Mouse (Mus musculus) right cerebral cortex, adult 2 months (tissue): ENCODE measurements around the gene Csf1.
"Not testable (repeated sequence)": the region's sequence is repeated elsewhere in the genome, so short reads cannot be mapped to it uniquely, and the experiment has no call there.

ENCODE experiments used
- DNase-seq, 2 experiments: peaks; one replicate each; pipeline ENCODE4 v3.0.0; 2021 to 2022; ENCODE audit warnings: low spot score in 2 of 2

The Csf1 gene

GRCm38 (mm10) chr3:107748260-107748955 is 11.9 kb downstream of the Csf1 start:
- no peak for DNase-seq

DNA sequence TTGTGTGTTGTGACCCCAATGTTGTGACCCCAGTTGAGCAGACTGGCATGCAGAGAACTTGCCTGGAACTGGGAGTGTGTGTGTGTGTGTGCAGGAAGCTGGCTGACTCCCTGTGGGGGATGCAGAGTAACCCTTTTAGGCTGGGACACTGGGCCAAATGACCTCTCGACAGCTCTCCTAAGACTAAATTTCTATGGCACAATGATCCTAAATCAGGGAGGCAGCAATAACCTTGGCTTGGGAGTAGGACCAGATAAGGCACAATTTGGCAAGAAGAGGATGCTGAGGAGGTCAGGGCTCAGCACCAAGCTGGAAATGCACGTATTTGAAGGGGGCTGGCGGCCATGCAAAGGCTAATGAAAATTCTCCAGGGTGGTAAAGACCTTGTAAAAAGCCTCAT is 14.2 kb downstream of the Csf1 start:
- no peak for DNase-seq

GRCm38 (mm10) chr3:107743650-107744049 is 16.6 kb downstream of the Csf1 start:
- DNase-seq = no peak

GRCm38 (mm10) chr3:107743107-107743506 is 17.2 kb downstream of the Csf1 start:
- DNase-seq = no peak

DNA sequence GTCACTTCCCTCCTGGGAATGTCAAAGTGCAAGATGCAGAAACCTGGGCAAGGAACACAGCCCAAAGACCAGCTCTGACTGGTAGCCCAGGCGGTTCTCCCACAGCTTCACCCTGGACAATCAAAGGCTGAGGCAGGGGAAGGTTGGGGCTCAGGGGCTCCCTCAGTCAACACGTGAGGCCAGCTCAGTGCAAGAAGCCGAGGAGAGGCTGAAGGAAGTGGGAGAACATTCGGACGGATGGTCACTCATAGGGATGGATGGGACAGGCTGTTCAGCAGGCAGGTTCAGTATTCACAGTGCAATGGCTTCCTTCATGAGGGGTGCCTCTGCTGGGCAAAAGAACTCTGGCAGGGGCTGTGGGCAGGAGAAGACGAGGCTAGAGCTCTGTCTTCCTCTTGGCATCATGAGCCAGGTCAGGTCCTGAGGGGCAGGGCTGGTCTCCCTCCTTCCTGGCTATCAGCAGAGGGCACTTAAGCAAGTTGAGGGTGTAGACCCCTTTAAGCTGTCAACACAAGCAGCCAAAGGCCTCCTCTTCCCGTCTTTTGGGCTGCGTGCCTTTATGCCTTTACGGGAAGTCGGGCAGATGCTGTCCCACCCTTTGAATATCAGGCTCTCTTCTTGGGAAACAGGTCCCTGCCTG is 18.1 kb downstream of the Csf1 start:
- no peak for DNase-seq

DNA sequence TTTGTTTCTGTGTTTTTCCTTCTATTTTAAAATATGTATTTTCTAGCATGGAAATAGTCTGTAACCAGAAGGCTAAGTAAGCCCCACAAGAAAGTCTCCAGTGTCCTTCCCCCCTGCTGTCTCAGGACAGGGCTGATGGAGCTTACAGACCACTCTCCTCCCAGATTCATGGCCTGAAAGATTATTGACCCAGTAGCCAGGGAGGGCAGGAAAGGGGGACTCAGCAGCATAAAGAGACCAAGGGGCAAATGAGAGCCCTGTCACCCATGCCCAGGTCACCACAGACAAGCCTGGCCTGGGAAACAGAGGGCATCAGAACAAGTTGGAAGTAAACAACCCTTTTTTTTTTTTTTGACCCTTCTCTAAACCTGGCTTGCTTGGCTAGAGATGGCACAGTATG is 18.9 kb downstream of the Csf1 start:
- no peak for DNase-seq

DNA sequence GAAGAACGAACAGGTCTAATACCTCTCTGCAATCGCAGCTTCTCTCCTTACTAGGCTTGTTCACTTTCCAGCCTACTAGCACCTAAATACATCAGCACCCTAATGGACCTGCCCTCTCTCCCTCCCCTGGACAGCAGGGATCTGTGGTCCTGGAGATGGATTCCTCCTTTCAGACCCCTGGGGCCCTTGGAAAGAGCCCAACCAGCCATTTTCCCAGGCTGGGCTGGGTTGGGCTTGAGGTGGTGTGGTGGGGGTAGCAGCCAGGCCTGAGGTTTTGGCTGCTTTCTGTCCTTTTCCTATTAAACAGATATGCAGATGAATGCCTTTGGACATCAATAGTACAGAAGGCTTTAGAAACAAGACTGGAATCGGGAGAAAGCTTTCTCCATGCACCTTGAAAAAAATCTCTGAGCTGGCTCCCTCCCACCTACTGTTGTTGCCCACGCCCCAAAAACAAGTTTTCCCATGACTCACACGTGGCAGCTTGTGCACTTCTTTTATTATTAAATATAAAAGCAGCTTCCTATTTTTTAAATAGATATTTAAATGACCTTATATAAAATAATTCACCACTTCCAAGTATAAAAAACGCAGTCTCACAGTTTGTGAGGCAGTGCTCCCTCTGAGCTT is 19.6 kb downstream of the Csf1 start:
- peak; percentile 63 to 64 for DNase-seq

DNA sequence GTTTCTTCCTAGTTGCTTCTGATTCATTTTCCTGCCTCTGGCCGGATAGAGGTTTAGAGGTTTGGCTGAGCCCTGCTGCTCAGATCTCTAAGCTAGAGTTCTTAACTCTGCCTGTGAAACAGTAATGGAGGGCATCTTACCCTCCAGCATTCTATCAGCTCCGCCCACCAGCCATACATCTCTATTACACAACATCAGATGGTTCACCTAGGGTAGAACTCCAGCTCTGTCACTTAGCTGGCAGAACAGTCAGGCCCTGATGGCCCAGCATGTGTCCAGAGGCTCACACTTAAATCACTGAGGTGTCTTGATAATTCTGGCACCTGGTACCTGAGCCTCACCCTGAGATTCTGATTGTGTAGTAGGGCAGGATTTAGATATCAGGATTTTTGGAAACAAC is 20.3 kb downstream of the Csf1 start:
- DNase-seq = no peak

DNA sequence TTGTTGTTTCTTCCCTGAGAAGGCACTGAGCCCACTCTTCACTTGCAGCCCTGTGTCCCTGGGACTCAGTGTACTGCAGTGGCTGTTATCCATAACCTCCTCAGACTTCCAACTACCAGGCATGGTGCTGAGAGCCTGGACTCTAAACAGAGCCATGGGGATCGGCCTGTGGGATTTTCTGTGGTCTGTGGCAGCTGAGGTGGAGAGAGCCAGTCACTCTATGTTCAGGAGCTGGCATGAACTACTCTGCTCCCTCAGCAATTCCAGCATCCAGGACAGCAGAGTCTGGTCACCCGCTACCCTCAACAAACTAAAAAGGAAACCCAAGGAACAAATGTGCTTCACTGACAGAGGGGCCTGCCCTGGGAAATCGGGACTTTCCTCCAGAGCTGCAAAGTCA is 20.8 kb downstream of the Csf1 start:
- no peak for DNase-seq

DNA sequence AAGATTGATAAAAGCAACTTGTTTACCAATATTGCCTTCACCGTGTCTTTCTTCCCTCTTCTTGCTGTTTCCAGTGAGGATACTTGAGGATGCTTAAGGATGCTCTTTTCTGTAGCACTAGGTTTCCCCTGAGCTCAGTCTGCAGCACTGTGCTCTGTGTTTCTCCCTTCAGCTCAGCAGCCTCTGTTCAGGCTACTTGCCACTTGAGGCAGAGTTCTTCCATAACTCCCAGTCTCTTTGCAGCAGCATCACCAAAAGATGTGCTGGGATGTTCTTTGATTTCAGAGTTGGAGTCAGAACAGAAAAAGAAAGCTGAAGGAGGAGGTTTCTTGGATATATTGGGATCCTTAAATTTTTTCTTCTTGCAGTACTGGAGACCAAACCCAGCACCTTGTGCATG is 21.6 kb downstream of the Csf1 start:
- peak in 1 of 2 experiments; percentile 22 for DNase-seq

DNA sequence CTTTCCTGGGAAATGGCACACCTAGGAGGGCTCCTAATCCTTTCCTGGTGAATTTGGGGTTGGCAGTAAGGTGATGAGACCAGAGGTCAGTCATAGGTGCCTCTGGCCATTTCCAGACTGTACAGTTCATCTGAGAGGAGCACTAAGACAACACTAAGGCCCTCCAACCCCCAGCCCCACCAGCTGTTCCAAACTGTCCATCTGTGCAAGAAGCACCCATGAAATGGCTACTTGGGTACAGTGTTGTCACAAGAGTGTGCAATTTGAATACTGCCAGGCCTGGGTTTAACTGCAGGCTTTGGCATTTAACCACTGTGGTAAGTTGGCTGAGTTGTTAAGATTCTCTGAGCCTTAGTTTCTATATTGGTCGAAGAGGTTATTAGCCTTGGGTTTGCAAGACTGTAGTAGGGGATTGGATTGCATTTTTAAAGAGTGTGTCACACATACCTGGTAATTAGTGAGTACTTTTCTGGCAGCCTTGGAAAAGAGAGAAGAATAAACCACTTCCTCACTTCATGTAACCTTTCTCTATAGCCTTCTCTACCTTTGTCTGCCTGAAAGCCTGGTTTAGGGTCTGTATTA is 22.6 kb downstream of the Csf1 start:
- no peak for DNase-seq

DNA sequence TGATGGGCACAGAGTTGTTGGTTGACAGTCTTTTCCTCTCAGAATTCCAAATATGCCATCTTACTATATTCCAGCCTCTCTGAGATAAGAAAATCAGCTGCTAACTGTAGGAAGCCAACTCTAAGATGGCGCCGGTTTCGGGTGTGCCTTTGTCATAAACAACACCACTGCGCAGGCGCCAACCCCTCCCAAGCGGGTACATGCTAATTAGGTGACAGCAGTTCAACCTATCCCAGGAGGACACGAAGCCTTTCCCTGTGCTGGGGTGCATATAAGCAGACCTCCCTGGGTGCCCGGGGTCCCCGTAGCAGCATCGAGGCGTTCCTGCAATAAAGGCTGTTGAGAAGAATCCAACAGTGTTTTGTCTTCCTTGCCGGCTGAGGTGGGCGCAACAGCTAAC is 24.6 kb downstream of the Csf1 start:
- DNase-seq = not testable (repeated sequence)

GRCm38 (mm10) chr3:107733329-107733728 is 26.9 kb downstream of the Csf1 start:
- DNase-seq = no peak

DNA sequence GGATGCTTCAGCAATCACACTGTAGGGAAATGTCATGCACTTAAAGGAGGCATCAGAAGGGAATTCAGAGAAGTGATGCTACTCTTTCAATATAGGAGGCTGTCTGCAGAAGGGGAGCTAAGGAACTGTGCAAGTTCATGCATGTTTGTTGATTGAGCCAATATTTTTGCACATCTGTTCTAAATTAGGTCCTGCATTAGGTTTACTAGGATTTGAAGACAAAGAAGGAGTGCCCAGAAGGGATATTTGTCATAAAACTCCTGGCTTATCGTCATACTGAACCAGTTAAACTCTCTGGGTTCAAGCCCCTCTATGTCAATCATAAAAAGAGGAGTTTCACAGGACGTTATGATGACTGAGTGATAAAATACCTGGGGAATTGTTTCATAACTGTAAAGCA is 30.0 kb downstream of the Csf1 start:
- DNase-seq = no peak

DNA sequence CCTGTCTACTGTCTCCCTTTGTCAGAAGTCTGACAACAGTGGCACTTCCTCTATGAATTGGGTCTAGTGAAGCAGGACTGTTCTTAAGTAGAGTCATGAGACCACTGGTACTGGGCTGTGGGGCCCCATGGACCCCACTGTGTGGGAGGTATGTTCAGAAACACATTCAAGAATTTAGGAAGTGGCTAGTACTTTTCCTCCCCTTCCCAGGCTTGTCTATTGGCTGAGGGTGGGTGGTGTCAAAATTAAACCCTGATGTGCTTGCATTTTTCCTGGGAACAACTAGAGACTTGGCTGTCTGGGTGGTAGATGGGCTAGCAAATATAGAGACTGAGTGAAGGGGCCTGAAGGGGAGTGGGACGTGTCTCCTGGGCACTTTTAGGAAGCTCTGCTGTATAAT is 31.8 kb downstream of the Csf1 start:
- DNase-seq = no peak

GRCm38 (mm10) chr3:107715971-107716370 is 44.3 kb downstream of the Csf1 start:
- DNase-seq = no peak

DNA sequence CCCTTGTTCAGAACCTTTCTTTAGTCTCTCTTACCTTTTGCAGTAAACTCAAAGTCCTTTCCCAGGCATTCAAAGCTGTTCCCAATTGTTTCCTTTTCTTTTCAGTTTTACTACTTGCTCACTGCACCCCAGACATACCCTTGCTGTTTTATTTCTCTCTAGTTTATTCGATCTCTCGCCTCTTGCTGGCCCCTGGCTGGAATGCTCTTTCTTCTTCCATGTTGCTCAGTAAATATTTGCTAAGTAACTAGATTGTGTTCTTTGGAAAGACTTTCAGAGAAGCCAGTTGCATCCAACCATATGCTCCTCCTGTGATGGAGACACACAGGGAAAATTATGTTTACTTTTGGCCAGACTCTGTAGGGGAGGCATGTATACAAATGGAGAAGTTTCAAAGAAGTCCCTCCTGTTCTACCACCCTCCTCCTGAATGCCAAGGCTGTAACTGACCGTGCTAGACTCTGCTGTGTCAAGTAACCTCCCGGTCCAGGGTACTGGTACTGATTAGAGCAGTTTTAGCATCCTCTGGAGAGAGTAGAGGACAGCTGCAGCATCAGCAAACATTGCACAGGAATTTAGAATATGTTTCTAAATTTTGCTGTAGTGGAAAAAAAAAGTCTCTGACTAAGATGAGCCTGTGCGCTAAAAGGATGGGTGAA is 45.9 kb downstream of the Csf1 start:
- DNase-seq = no peak

DNA sequence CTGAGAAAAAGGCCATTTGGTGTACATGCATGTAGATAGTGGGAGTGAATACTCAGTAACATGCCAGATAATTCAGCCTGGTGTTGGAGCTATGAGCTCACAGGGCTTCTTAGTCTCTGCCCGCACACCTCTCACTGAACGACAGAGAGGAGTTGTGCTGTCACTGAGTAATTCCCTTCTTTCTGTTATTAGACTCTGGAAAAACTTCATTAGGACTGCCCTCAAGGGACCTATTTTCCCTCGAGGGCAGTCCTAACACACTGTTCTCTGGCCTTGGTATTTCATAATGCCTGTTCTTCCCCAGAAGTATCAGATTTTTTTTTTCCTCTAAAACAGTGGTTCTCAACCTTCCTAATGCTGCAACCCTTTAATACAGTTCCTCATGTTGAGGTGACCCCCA is 48.2 kb downstream of the Csf1 start:
- DNase-seq = no peak

DNA sequence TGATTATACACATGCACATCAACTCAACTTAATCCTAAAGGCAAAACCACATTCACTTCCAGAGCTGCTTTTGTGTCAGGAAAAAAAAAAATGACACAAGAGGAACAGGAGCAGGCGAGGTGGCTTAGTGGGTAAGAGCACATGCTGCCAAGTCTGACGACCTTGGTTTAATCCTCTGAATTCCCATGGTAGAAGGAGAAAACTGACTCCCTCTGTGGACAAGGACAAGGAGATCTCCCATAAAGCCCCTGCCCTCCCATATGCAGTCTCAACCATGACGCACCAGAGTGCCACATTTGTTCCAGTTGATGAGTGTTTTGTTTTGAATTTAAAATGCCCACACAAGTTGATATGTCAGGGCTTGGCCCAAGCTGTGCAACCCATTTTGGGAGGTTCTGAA is 51.1 kb downstream of the Csf1 start:
- DNase-seq = no peak

GRCm38 (mm10) chr3:107707239-107707638 is 53.0 kb downstream of the Csf1 start:
- no peak for DNase-seq

- no peak for DNase-seq
Observed at GRCm38 (mm10) chr3:107706164-107706563, 54.1 kb downstream of the Csf1 start.

- DNase-seq = no peak
Observed at GRCm38 (mm10) chr3:107704371-107704705, 55.9 kb downstream of the Csf1 start.
